Mouse (Mus musculus) heart, postnatal 10 days (tissue): ENCODE measurements around the gene Tnfaip2. TPM values are rescaled to one million over a fixed set of nuclear protein-coding genes. Genes with fewer than 3 reads are reported as not detected.

ENCODE experiments used
- total RNA-seq, 2 experiments: library from RNA; stranded (reverse); gene quantifications; 2 replicates each; pipeline ENCODE4 v1.2.3; 2021

The Tnfaip2 gene
- total RNA-seq, 2 experiments from 2014 or later = 28.9 to 41.2 TPM

Other genes with a start within 250 kb of the Tnfaip2 start
- not detected for gene Amn, start 171.4 kb upstream of the Tnfaip2 start, total RNA-seq
- 100 to 1,000 TPM in 1 of 2 experiments, 10 to 100 TPM in 1; 96.4 to 106 TPM for gene Cdc42bpb, start 64.8 kb upstream of the Tnfaip2 start, total RNA-seq
- not detected for gene Lbhd2, start 35.7 kb upstream of the Tnfaip2 start, total RNA-seq
- gene Exoc3l4, start 25.5 kb upstream of the Tnfaip2 start, total RNA-seq = 1 to 10 TPM; 5.3 to 8.3 TPM
- gene Gm266, start 43.4 kb downstream of the Tnfaip2 start, total RNA-seq = 1 to 10 TPM; 2.2 to 2.4 TPM
- gene Eif5, start 95.5 kb downstream of the Tnfaip2 start, total RNA-seq = 100 to 1,000 TPM; 196 to 199 TPM
- gene Mark3, start 132.1 kb downstream of the Tnfaip2 start, total RNA-seq = 10 to 100 TPM; 71.0 to 71.7 TPM
- gene Ckb, start 229.9 kb downstream of the Tnfaip2 start, total RNA-seq = 100 to 1,000 TPM; 127 to 140 TPM
- 1 to 10 TPM; 6.4 to 8.3 TPM for gene Trmt61a, start 235.6 kb downstream of the Tnfaip2 start, total RNA-seq